Mouse (Mus musculus) thymus, adult 18-20 months (tissue): Measurements from ENCODE around the gene Syt16.

Experiments used
- DNase-seq, 2 experiments: peaks; one replicate each; pipeline ENCODE4 v3.0.0; 2022; ENCODE audit warnings: mixed read lengths in 2 of 2

Gene Syt16

GRCm38 (mm10) chr12:74232845-74233244 is 235.4 kb downstream of the Syt16 start:
- DNase-seq = no peak

- DNase-seq = no peak
Observed at GRCm38 (mm10) chr12:74236191-74236590, 238.7 kb downstream of the Syt16 start.

GRCm38 (mm10) chr12:74238056-74238455 is 240.6 kb downstream of the Syt16 start:
- no peak for DNase-seq

GRCm38 (mm10) chr12:74238806-74239205 is 241.3 kb downstream of the Syt16 start:
- DNase-seq = no peak

- no peak for DNase-seq
Observed at GRCm38 (mm10) chr12:74264846-74265245, 267.4 kb downstream of the Syt16 start.

GRCm38 (mm10) chr12:74267049-74267448 is 269.6 kb downstream of the Syt16 start:
- DNase-seq = no peak

- DNase-seq = no peak
Observed at GRCm38 (mm10) chr12:74268644-74269285, 271.3 kb downstream of the Syt16 start.

- DNase-seq = no peak
Observed at GRCm38 (mm10) chr12:74272545-74272944, 275.1 kb downstream of the Syt16 start.

GRCm38 (mm10) chr12:74277265-74277664 is 279.8 kb downstream of the Syt16 start:
- no peak for DNase-seq

- no peak for DNase-seq
Observed at GRCm38 (mm10) chr12:74281403-74281802, 283.9 kb downstream of the Syt16 start.

- DNase-seq = no peak
Observed at GRCm38 (mm10) chr12:74282846-74283245, 285.4 kb downstream of the Syt16 start.

- DNase-seq = peak; percentile 15 to 24
Observed at GRCm38 (mm10) chr12:74284020-74284684, 286.7 kb downstream of the Syt16 start.

GRCm38 (mm10) chr12:74284685-74285054 is 287.2 kb downstream of the Syt16 start:
- DNase-seq = no peak

GRCm38 (mm10) chr12:74290983-74291382 is 293.5 kb downstream of the Syt16 start:
- DNase-seq = no peak

GRCm38 (mm10) chr12:74293624-74294023 is 296.2 kb downstream of the Syt16 start:
- no peak for DNase-seq

- DNase-seq = no peak
Observed at GRCm38 (mm10) chr12:74296374-74296773, 298.9 kb downstream of the Syt16 start.

GRCm38 (mm10) chr12:74301559-74301958 is 304.1 kb downstream of the Syt16 start:
- DNase-seq = no peak

- DNase-seq = no peak
Observed at GRCm38 (mm10) chr12:74303418-74304294, 306.2 kb downstream of the Syt16 start.

GRCm38 (mm10) chr12:74312611-74313010 is 315.1 kb downstream of the Syt16 start:
- DNase-seq = no peak

GRCm38 (mm10) chr12:74315221-74315620 is 317.8 kb downstream of the Syt16 start:
- DNase-seq = no peak

GRCm38 (mm10) chr12:74316344-74316973 is 319.0 kb downstream of the Syt16 start, which contains the start of gene Gm11042:
TSS of gene Gm11042 (minus strand) at chr12:74316394.
- DNase-seq = no peak

GRCm38 (mm10) chr12:74316989-74317759 is 319.7 kb downstream of the Syt16 start:
- peak; percentile 24 to 25 for DNase-seq
